Mouse (Mus musculus) thymus, adult 2 months (tissue): ENCODE results near the gene Ubr4.

Experiments
- CTCF ChIP-seq: fragments of 200-500 bp; IDR thresholded peaks from 2 replicates; pipeline ENCODE4 v1.5.1; 2012; ENCODE audit warnings: mild to moderate bottlenecking, control low read depth, low read length, moderate library complexity, borderline replicate concordance; ENCODE audit not compliant: control insufficient read depth, poor library complexity, insufficient read depth; ENCODE audit errors: extremely low read depth
- POLR2A ChIP-seq: fragments of 200-500 bp; IDR thresholded peaks from 2 replicates; pipeline ENCODE4 v1.6.1; 2012; ENCODE audit warnings: mild to moderate bottlenecking, low read length, control low read depth, moderate library complexity; ENCODE audit not compliant: control insufficient read depth, poor library complexity, insufficient read depth; ENCODE audit errors: extremely low read depth

DNA sequence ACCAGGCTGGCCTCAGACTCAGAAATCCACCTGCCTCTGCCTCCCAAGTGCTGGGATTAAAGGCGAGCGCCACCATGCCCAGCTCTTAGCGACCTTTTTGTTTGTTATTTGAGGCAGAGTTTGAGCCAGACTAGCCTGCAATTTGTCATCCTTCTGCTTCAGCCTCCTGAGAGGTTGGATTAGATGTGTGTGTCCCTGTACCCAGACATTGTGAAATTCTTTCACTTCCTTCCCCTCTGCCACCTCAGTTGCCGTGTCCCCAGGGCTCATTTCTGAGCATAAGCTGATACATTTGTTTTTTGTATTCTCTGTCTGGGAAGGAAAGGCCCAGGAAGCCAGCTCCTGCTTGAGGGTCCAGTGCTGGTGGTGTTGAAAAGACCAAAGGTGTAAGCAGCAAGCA is 11.6 kb upstream of the Ubr4 start:
- TF ChIP-seq POLR2A (no peak), CTCF (no peak)
